Mouse (Mus musculus) myocyte (in vitro differentiated cells): ENCODE results near the gene Gdf11.

ENCODE experiments used
- MYOG ChIP-seq, 3 experiments: IDR thresholded peaks; one replicate each; pipeline ENCODE4 v1.6.1; 2011; ENCODE audit warnings: control low read depth in 2 of 3, low read depth in 2 of 3, mild to moderate bottlenecking in 2 of 3; ENCODE audit not compliant: insufficient read length in 2 of 3, control insufficient read depth in 1 of 3, insufficient read depth in 1 of 3
- POLR2A ChIP-seq: IDR thresholded peaks from one replicate; pipeline ENCODE4 v1.6.1; 2011; ENCODE audit warnings: low read depth, mild to moderate bottlenecking, control low read depth, moderate library complexity; ENCODE audit not compliant: insufficient read length

- no peak for TF ChIP-seq POLR2A
- no peak for TF ChIP-seq MYOG (IDR thresholded peaks at IDR 0.05; ENCODE audit: control insufficient read depth in 1 of 3, insufficient read depth in 1 of 3, insufficient read length in 2 of 3, low read depth in 2 of 3)
Measured at GRCm38 (mm10) chr10:128920736-128921161, 29.2 kb upstream of the Gdf11 start.
